10 mouse cellular contexts compared by ENCODE assay signal in genomic region chr14:53881304-53881703, GRCm38 (mm10).
DNase-seq lines count a peak whose midpoint lies in the region; ATAC-seq and TF ChIP-seq lines count a peak whose summit lies in the region.
"Had no signal": no experiment of that assay in that cellular context is flagged by ENCODE, and none has a peak within 500 bp of the region (broad histone marks: within the 10 kb centered on the region; RNA-seq: fewer than 3 reads in every experiment).

No protein-coding gene starts in this region.

- no peak overlapping the region for H3K4me3 ChIP-seq in lung, postnatal 0 days (ENCODE audit: low read depth, low read length)
- H3K4me3 ChIP-seq in hindbrain, postnatal 0 days (ENCODE audit: low read length) = no peak overlapping the region
- no peak overlapping the region for H3K4me3 ChIP-seq in heart, embryonic 12.5 days
- H3K4me3 ChIP-seq: heart, embryonic 13.5 days; myocyte had no signal

- TF ChIP-seq EP300 in lung, postnatal 0 days (IDR thresholded peaks at IDR 0.05) = no peak

- no peak overlapping the region for H3K27ac ChIP-seq in lung, postnatal 0 days (ENCODE audit: low read length)
- H3K27ac ChIP-seq in hindbrain, postnatal 0 days = no peak overlapping the region
- no peak overlapping the region for H3K27ac ChIP-seq in heart, embryonic 12.5 days (ENCODE audit: poor library complexity, severe bottlenecking)
- H3K27ac ChIP-seq: heart, embryonic 13.5 days had no signal

- H3K9me3 ChIP-seq in lung, postnatal 0 days (ENCODE audit: low read length) = no peaks in the 10 kb centered on the region
- no peaks in the 10 kb centered on the region for H3K9me3 ChIP-seq in hindbrain, postnatal 0 days (ENCODE audit: low read length)
- no peaks in the 10 kb centered on the region for H3K9me3 ChIP-seq in heart, embryonic 12.5 days (replicated peaks)
- H3K9me3 ChIP-seq: heart, embryonic 13.5 days had no signal

- no peaks in the 10 kb centered on the region for H3K4me1 ChIP-seq in lung, postnatal 0 days (ENCODE audit: insufficient read depth, low read depth, low read length)
- no peaks in the 10 kb centered on the region for H3K4me1 ChIP-seq in hindbrain, postnatal 0 days (ENCODE audit: insufficient read depth, low read length)
- H3K4me1 ChIP-seq in heart, embryonic 12.5 days (replicated peaks) = peaks cover 4% of the 10 kb centered on the region

- 5% methylated on average over 3 of the region's 3 CpGs for WGBS in lung, postnatal 0 days
- 5% methylated on average over 3 of the region's 3 CpGs for WGBS in hindbrain, postnatal 0 days
- WGBS in heart, embryonic 12.5 days = 10% methylated on average over 3 of the region's 3 CpGs

- DNase-seq in adrenal gland, postnatal 14 days = peak; percentile 4
- no peak for DNase-seq in adrenal gland, adult 8-10 months
- DNase-seq in lung, postnatal 0 days (ENCODE audit: low spot score) = peak; percentile 41
- DNase-seq in lung, postnatal 36 days = no peak
- peak; percentile 72 for DNase-seq in hindbrain, postnatal 0 days (ENCODE audit: low spot score)
- peak; percentile 61 for DNase-seq in thymus, postnatal 0 days (ENCODE audit: low spot score)
- DNase-seq in right cerebral cortex, postnatal 4 days = no peak

- no peaks in the 10 kb centered on the region for H3K27me3 ChIP-seq in lung, postnatal 0 days (replicated peaks; ENCODE audit: insufficient read depth, low read length)
- no peaks in the 10 kb centered on the region for H3K27me3 ChIP-seq in hindbrain, postnatal 0 days (ENCODE audit: insufficient read depth, low read length)
- no peaks in the 10 kb centered on the region; the same call in 1 of the 2 replicates for H3K27me3 ChIP-seq in heart, embryonic 12.5 days (replicated peaks)

- no peak for ATAC-seq in lung, postnatal 0 days
- ATAC-seq in hindbrain, postnatal 0 days = peak; percentile 72; the same call in 1 of the 2 replicates
- no peak for ATAC-seq in heart, embryonic 12.5 days (ENCODE audit: insufficient number of reproducible peaks, low FRiP score)

- H3K36me3 ChIP-seq in lung, postnatal 0 days (ENCODE audit: insufficient read depth, low read length) = no peaks in the 10 kb centered on the region
- H3K36me3 ChIP-seq in hindbrain, postnatal 0 days (ENCODE audit: insufficient read depth, low read length) = no peaks in the 10 kb centered on the region
- H3K36me3 ChIP-seq in heart, embryonic 12.5 days = no peaks in the 10 kb centered on the region
- H3K36me3 ChIP-seq: heart, embryonic 13.5 days had no signal

- peak; percentile 48 for TF ChIP-seq CTCF in lung, postnatal 0 days (IDR thresholded peaks at IDR 0.05)
- peak; percentile 65 for TF ChIP-seq CTCF in hindbrain, postnatal 0 days (IDR thresholded peaks at IDR 0.05; ENCODE audit: low read depth)

- H3K4me2 ChIP-seq in lung, postnatal 0 days (replicated peaks; ENCODE audit: low read depth, low read length) = no peak overlapping the region
- no peak overlapping the region for H3K4me2 ChIP-seq in hindbrain, postnatal 0 days (ENCODE audit: low read depth, low read length)
- H3K4me2 ChIP-seq in heart, embryonic 12.5 days = no peak overlapping the region
- H3K4me2 ChIP-seq: heart, embryonic 13.5 days had no signal

- no peak overlapping the region for H3K9ac ChIP-seq in lung, postnatal 0 days (replicated peaks; ENCODE audit: low read depth)
- H3K9ac ChIP-seq in hindbrain, postnatal 0 days (replicated peaks; ENCODE audit: low read length) = no peak overlapping the region
- H3K9ac ChIP-seq in heart, embryonic 12.5 days = no peak overlapping the region
- H3K9ac ChIP-seq: heart, embryonic 13.5 days had no signal

Comparison
In these comparisons a context has a peak if more than half of its experiments do, and no peak if none do; other contexts are left out.
1. DNase-seq: peak in adrenal gland, postnatal 14 days (single experiment), lung, postnatal 0 days (single experiment), hindbrain, postnatal 0 days (single experiment) and thymus, postnatal 0 days (single experiment); none in adrenal gland, adult 8-10 months (single experiment), lung, postnatal 36 days (single experiment) and right cerebral cortex, postnatal 4 days (single experiment).